Mouse (Mus musculus) neural tube, embryonic 11.5 days (tissue): ENCODE data around the gene Gm12248. TPM values are rescaled to one million over a fixed set of nuclear protein-coding genes. Genes with fewer than 3 reads are reported as not detected.

ENCODE experiments used
- ATAC-seq: fragments of 200-750 bp; cut with Nextera tagmentation; 2 replicates; pipeline ENCODE4 v1.8.0; 2017; ENCODE audit warnings: moderate number of reproducible peaks, mild to moderate bottlenecking, moderate TSS enrichment, moderate library complexity; ENCODE audit not compliant: insufficient read depth, low FRiP score, low TSS enrichment
- DNase-seq: peaks from one replicate; pipeline ENCODE4 v3.0.0-alpha.2; 2015; ENCODE audit warnings: low spot score
- H3K27ac ChIP-seq: fragments of 300-500 bp; sonication (generic); 2 replicates; pipeline ENCODE4 v1.5.1; 2014; ENCODE audit warnings: low read depth, mild to moderate bottlenecking, low read length
- H3K27me3 ChIP-seq: fragments of 300-500 bp; sonication (generic); 2 replicates; pipeline ENCODE4 v1.6.1; 2014; ENCODE audit warnings: mild to moderate bottlenecking, low read length, mixed read lengths; ENCODE audit not compliant: control insufficient read depth, insufficient read depth
- H3K36me3 ChIP-seq: fragments of 300-500 bp; sonication (generic); 2 replicates; pipeline ENCODE4 v1.6.1; 2014; ENCODE audit warnings: mild to moderate bottlenecking, low read length, moderate library complexity, mixed read lengths; ENCODE audit not compliant: control insufficient read depth, insufficient read depth
- H3K4me1 ChIP-seq: fragments of 300-500 bp; sonication (generic); 2 replicates; pipeline ENCODE4 v1.6.1; 2014; ENCODE audit warnings: low read length, mixed read lengths; ENCODE audit not compliant: control insufficient read depth, insufficient read depth
- H3K4me2 ChIP-seq: fragments of 300-500 bp; sonication (generic); 2 replicates; pipeline ENCODE4 v1.6.1; 2014; ENCODE audit warnings: low read depth, mild to moderate bottlenecking, moderate library complexity
- H3K4me3 ChIP-seq: fragments of 300-500 bp; sonication (generic); 2 replicates; pipeline ENCODE4 v1.5.1; 2014; ENCODE audit warnings: low read depth, low read length
- H3K9ac ChIP-seq: fragments of 300-500 bp; sonication (generic); 2 replicates; pipeline ENCODE4 v1.6.1; 2014; ENCODE audit warnings: mild to moderate bottlenecking, low read length
- H3K9me3 ChIP-seq: fragments of 300-500 bp; sonication (generic); 2 replicates; pipeline ENCODE4 v1.6.1; 2016; ENCODE audit warnings: low read length; ENCODE audit not compliant: control insufficient read depth
- WGBS: fragments of 180-500 bp; shearing (Covaris S2); extraction: QIAGEN DNeasy Blood & Tissue Kit; methylation state at CpG from one replicate; pipeline ENCODE4 v1.1.7; 2014; 5-methylcytosine and 5-hydroxymethylcytosine counted together
- polyA plus RNA-seq: library from polyadenylated mRNA; unstranded; fragments of >200 nt; fragmentation: Nextera tagmentation; extraction: Ambion mirVana; gene quantifications from 2 replicates; pipeline ENCODE4 v1.2.1, GENCODE M21; 2014

Gene Gm12248
- polyA plus RNA-seq, result not detected in 2 replicates

DNA sequence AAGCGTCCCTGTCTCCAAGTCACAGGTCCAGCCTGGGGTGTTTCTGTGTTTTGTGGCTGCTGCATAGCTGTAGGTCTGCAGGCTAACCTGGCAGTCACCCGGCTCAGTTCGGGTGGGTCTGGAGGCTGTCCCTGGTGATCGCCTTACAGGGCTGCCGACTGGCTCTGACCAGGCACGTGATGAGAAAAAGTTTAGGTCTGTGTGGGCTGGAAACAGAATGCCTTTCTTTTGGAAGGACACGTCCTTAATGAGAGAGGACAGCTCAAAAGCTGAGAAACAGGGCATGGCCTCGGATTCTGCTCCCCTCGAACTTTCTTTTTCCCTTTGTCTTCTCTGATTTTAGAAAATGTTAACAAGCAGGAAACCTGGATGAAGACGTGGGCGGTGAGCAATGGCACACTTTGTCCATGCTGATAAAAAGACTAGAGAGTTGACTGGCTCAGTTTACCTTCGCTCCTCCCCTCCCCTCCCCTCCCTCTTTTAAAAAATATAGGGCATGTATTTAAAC is at the start of gene Gm12248:
Gene Gm12248 (minus strand): TSS at position 114 of the 508 bp plus-strand sequence.
- no peaks in the 10 kb centered on the region for H3K4me1 ChIP-seq
- H3K4me3 ChIP-seq, result no peak within 1 kb of the TSS
- no peak within 1 kb of the TSS for H3K27ac ChIP-seq
- no peak for DNase-seq
- H3K9ac ChIP-seq, result no peak within 1 kb of the TSS
- H3K36me3 ChIP-seq, result no peaks in the 10 kb centered on the region
- H3K27me3 ChIP-seq, result peaks cover 7% of the 10 kb centered on the region; the same call in 1 of the 2 replicates
- no peak within 1 kb of the TSS for H3K4me2 ChIP-seq
- WGBS, result 28% methylated on average over 12 of the region's 12 CpGs
- no peak for ATAC-seq
- H3K9me3 ChIP-seq, result no peaks in the 10 kb centered on the region

DNA sequence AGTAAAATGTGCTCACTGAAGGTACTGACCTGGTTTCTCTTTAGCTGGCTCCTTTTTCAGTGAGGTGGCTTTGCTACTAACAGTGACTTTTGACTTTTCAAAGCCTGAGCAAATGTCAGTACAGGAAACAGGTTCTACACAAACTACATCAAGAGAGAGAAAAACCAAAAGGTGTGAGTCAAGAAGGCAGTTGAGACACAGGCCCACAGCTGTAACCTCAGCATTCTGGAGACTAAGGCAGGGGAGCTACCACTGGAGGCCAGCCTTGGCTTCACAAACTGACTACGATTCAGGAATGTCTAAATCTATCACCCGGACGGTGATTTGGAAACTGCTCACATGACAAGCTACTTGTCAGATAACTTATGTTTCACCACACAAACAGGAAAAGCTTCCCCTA is 46.5 kb upstream of the Gm12248 start:
- Histone ChIP-seq H3K4me2 (no peak overlapping the region), H3K4me1 (no peaks in the 10 kb centered on the region), H3K27ac (no peak overlapping the region), H3K36me3 (peaks cover 17% of the 10 kb centered on the region), H3K9ac (no peak overlapping the region), H3K27me3 (no peaks in the 10 kb centered on the region), H3K4me3 (no peak overlapping the region), H3K9me3 (no peaks in the 10 kb centered on the region)
- DNase-seq (no peak), ATAC-seq (no peak)
- WGBS, result 87% methylated on average over 3 of the region's 3 CpGs

DNA sequence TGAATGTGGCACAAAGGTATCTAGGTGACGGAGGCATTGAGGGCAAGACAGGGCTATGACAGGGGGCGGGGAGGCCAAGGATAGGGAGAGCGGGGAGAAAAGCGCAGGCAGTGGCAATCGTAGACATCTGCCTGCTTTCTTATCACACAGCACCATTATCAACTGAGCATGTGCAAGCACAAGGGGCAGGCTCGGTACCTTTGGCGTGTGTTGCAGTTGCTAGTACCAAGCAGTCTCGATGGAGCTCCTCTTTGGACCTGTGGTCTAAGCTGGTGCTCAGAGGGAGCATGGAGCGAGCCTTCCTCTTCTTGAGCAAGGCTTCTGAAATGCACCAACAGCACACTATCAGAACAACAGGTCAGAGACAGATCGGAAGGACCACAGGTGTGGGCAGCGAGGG is 45.9 kb upstream of the Gm12248 start:
- no peaks in the 10 kb centered on the region for H3K27me3 ChIP-seq
- no peak overlapping the region for H3K27ac ChIP-seq
- no peak overlapping the region for H3K4me2 ChIP-seq
- 81% methylated on average over 11 of the region's 11 CpGs for WGBS
- H3K9ac ChIP-seq, result no peak overlapping the region
- H3K4me3 ChIP-seq, result no peak overlapping the region
- no peaks in the 10 kb centered on the region for H3K9me3 ChIP-seq
- peaks cover 17% of the 10 kb centered on the region for H3K36me3 ChIP-seq
- no peaks in the 10 kb centered on the region for H3K4me1 ChIP-seq
- DNase-seq, result no peak
- ATAC-seq, result no peak

DNA sequence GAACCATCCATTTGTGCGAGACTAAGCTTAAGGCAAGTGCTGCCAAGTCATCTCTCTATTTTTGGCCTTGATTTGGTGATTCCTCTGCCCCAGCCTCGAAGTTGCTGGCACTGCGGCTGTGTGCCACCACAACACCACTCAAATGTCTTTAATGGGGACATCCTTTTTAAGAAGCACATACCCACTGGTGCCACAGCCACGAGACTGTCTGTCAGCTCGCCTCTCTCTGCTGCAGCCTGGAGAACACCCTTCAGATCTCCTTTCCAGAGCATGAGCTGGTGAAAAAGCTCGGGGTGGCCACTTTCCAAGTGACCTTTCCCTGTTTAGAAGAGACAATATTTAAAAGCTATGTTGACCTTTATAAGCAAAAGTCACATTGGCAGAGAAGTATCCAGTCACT is 43.7 kb upstream of the Gm12248 start:
- Histone ChIP-seq H3K27me3 (no peaks in the 10 kb centered on the region), H3K4me1 (no peaks in the 10 kb centered on the region), H3K9me3 (no peaks in the 10 kb centered on the region), H3K36me3 (peaks cover 19% of the 10 kb centered on the region), H3K4me2 (no peak overlapping the region), H3K27ac (no peak overlapping the region), H3K4me3 (no peak overlapping the region), H3K9ac (no peak overlapping the region)
- ATAC-seq (no peak), DNase-seq (no peak)
- WGBS, result 94% methylated on average over 6 of the region's 6 CpGs

DNA sequence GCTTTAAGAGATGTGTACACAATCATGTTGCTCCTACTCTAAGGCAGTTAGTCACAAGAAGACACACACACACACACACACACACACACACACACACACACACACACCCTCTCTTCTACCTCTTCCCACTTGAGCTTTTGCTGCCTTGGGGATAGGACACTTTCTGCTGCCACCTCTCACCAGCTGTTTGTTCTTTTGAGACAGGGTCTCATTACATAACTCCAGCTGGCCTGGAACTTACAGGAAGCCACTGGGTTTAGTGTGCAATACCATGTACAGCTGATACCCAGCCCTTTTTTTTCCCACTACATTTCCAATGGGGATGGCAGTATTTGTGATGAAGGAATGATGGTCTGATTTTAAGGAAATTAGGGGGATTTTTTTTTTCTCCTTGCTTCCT is 42.4 kb upstream of the Gm12248 start:
- no peak for DNase-seq

DNA sequence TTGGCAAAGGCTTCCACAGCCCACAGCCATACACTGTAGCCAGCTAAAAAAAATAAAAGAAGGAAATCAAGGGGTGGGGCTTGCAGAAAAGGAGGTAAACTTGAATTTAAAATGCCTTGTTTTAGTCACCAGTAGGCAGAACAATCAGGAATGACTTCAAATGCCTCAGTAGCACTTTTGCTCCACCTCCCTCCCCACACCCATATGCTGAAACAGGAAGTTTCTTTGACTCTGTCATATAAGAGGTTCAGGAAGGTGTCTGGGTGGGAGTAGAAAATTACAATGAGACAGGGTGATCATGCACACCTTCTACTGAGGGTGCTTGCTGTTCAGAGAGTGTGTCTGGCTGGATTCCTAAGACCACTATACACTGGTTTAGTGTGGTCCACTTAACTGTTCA is 41.9 kb upstream of the Gm12248 start:
- Histone ChIP-seq H3K4me2 (no peak overlapping the region), H3K27ac (no peak overlapping the region), H3K27me3 (no peaks in the 10 kb centered on the region), H3K4me1 (no peaks in the 10 kb centered on the region), H3K9ac (no peak overlapping the region), H3K9me3 (no peaks in the 10 kb centered on the region), H3K36me3 (peaks cover 18% of the 10 kb centered on the region), H3K4me3 (no peak overlapping the region)
- no peak for DNase-seq
- ATAC-seq, result no peak

More for the DNA sequence above, 42.4 kb upstream of the Gm12248 start:
- H3K9ac ChIP-seq, result no peak overlapping the region
- no peak overlapping the region for H3K27ac ChIP-seq
- peaks cover 16% of the 10 kb centered on the region for H3K36me3 ChIP-seq
- H3K4me2 ChIP-seq, result no peak overlapping the region
- no peak for ATAC-seq
- no peak overlapping the region for H3K4me3 ChIP-seq
- H3K4me1 ChIP-seq, result no peaks in the 10 kb centered on the region
- no peaks in the 10 kb centered on the region for H3K9me3 ChIP-seq
- no peaks in the 10 kb centered on the region for H3K27me3 ChIP-seq

DNA sequence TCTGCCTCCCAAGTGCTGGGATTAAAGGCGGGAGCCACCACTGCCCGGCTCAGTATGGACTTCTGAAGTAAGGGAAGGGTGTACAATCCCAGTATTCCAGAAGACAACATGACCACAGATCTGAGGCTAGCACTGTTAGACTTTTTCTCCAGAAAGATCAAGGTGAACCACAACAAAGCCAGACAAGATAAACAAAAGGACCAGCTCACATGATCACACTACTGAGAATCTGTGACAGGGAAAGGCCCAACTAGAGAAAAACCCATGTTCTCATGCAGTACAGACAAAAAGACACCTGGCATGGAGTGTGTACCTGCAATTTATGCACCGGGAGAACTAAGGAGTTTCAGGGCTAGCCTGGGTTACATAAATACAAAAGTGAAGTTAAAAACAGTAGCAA is 39.1 kb upstream of the Gm12248 start:
- no peak overlapping the region for H3K27ac ChIP-seq
- no peak overlapping the region for H3K4me3 ChIP-seq
- ATAC-seq (no peak), DNase-seq (no peak)
- H3K27me3 ChIP-seq, result no peaks in the 10 kb centered on the region
- H3K9ac ChIP-seq, result no peak overlapping the region
- no peaks in the 10 kb centered on the region for H3K4me1 ChIP-seq
- H3K36me3 ChIP-seq, result peaks cover 12% of the 10 kb centered on the region
- 96% methylated on average over 3 of the region's 3 CpGs for WGBS
- no peak overlapping the region for H3K4me2 ChIP-seq
- H3K9me3 ChIP-seq, result no peaks in the 10 kb centered on the region

DNA sequence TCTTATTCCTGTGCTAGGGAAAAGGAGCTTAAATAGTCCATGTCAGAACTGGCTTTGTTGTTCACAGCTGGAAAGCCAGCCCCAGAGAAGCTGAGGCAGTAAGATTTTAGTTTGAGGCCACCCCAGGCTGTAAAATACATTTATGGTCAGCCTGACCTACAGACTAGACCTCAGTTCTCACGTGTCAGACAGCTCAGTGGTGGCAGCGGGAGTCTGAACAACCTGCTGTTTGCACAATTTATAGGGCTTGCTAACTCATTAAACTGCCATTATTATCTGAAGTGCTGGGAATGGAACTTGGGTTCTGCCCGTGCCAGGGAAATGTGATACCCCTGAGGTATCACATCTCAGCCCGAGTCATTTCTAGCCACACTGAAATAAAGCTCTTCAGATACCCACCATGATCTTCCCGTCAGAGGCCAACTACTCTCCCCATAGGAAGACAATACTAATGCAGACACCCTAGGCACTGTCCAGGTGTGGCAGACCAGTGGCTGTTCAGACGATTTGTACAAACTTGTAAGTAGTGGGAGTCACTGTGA is 36.4 kb upstream of the Gm12248 start:
- 50% methylated on average over 6 of the region's 6 CpGs for WGBS
- Histone ChIP-seq H3K27me3 (no peaks in the 10 kb centered on the region), H3K4me1 (no peaks in the 10 kb centered on the region), H3K36me3 (peaks cover 12% of the 10 kb centered on the region), H3K9ac (no peak overlapping the region), H3K4me3 (no peak overlapping the region), H3K4me2 (no peak overlapping the region), H3K9me3 (no peaks in the 10 kb centered on the region), H3K27ac (no peak overlapping the region)
- DNase-seq (no peak), ATAC-seq (no peak)

DNA sequence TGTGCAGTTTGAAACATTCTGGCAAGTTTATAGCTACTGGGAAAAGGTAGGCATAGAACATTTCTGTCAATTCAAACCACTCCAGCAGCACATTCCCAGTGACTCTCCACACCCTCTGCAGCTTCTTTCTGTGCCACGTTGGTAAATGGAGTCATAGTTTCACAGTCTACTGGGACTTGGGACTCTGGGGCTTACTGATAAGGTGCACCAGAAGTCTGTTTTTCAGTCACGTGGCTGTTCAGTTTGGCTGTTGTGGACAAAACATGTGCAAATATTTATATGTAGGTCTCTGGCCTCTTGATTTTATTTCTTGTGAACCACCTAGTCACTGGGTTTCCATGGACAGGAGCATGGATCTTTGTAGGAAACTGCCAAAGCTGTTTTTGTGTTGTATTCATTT is 34.6 kb upstream of the Gm12248 start:
- no peaks in the 10 kb centered on the region for H3K27me3 ChIP-seq
- H3K9me3 ChIP-seq, result no peaks in the 10 kb centered on the region
- no peak overlapping the region for H3K27ac ChIP-seq
- no peak overlapping the region for H3K4me2 ChIP-seq
- no peak for ATAC-seq
- no peak overlapping the region for H3K4me3 ChIP-seq
- WGBS, result 94% methylated on average over 2 of the region's 2 CpGs
- H3K36me3 ChIP-seq, result peaks cover 17% of the 10 kb centered on the region
- no peaks in the 10 kb centered on the region for H3K4me1 ChIP-seq
- no peak overlapping the region for H3K9ac ChIP-seq
- DNase-seq, result no peak
